Mouse (Mus musculus) kidney, adult 9 months (tissue): ENCODE data around the gene Bsdc1.

Experiments
- DNase-seq: peaks from one replicate; pipeline ENCODE4 v3.0.0; 2022

The Bsdc1 gene

DNA sequence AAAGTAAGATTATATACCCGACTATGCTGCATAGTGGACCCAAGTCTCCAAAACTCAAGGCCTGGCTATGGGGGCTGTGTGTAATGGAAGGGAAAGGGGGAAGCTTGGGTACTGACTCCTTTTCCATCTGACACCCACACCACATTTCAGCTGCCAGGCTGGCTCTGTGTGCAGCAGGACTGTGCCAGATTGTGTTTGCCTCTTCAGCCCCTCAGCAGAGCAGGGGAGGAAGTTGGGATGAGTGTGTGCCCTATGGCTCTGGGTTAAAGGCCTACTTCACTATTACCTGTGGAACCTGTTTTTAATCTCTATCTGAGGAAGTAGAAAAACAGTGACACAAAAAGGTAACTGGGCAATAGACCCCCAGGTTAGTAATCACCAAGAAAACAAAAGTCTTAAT lies 19.7 kb downstream of the Bsdc1 start:
- DNase-seq, result no peak

DNA sequence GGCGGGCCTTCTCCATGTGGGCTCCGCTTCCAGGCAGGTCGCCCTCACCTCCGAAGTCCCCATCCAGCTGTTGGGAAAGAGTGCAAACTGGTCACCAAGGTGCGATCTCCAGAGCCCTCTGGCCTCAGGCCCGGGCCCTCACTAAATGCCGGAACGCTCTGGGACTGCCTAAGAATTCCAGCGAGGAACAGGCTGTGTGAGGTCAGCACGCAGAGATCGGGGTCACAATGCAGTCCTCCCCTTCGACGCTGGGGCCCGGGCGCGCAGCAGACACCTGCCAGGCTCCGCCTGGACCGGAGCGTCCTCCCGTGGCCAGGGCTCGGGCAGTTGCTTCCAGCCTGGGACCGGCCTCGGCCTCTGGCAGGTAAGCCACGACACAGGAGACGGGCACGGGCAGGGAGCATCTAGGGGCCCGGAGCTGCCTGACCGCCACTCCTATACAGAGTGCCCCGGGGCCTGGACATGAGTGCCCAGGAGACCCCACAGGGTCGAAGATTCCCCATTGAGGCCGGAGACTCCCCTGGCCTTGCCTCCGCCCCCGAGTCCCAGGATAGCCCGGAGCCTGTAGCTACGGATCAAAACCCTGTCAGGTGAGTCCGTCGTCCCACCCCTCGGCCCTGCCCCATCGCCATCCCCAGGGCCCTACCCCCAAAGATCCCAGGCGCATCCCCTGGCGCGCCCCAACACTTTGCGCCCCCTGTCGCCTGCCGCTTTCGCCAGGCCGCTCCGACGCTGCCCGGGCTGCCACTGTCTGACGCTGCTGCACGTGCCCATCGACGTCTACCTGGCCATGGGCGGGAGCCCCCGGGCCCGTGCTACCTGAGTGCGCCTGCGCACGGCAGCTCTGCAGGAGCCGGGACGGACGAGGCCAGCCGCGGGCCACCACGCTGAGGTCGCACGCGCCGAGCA lies 29.8 kb downstream of the Bsdc1 start, which contains the start of the genes Tssk3 and Fam229a:
Tssk3 (minus strand) TSS at position 51 of the 909 bp plus-strand sequence.
Fam229a (plus strand) TSS at position 219 of the 909 bp plus-strand sequence.
- DNase-seq, result peak; percentile 40

DNA sequence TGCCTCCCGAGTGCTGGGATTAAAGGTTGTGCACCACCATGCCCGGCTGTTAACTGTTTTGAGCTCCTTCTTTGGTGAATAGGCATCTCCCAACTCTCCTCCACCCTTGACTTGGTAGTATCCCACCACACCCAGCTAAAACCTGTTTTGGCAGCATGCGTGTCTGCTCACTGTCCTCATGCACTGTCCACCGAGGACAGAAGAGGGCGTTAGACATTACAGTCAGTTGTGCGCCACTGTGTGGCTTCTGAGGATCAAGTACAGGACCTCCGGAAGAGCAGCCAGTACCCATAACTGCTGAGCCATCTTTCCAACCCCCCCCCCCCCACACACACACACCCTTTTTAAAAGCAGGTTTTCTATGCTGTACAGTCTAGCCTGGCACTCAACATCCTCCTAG lies 33.3 kb downstream of the Bsdc1 start:
- DNase-seq, result peak; percentile 43

DNA sequence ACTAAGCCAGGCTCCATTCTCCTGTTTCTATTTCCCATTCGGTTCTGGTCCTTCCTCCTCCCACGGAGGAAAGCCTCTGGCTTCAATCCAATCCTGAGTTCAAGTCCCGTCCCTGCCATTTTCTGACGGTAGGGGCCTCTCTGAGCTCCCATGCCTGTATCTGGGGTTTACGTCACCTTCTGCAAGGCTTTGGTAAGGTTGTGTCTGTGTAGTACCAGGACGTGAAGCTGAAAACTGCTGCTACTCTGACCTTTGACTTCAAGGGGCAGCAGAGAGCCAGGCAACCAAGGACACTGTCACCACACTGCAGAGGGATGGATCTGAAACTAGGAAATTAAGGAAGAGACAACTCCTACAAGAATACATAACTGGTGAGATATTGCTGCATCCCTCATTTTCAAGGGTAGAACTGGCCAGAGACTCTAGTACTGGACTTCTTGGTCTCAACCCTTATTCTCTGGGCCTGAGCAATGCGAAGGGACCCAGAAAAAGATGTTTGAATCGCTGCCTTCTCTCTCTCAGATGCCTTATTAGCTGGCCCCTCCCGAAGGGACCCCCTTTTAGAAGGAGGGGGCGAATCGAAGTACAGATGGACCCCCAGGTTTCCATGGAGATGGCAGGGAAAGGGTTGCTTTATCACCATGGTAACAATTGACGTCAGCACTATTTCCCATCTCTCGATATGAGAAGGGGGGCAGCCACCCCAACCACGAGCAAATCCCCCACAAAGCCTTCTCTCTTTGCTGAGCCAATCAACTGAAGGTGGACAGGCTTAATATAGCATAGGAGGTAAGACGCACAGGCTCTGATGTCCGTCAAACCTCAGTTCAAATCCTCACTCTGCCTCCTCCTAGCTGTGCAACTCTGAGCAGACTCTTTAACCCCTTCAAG lies 34.5 kb downstream of the Bsdc1 start:
- DNase-seq, result peak; percentile 41

DNA sequence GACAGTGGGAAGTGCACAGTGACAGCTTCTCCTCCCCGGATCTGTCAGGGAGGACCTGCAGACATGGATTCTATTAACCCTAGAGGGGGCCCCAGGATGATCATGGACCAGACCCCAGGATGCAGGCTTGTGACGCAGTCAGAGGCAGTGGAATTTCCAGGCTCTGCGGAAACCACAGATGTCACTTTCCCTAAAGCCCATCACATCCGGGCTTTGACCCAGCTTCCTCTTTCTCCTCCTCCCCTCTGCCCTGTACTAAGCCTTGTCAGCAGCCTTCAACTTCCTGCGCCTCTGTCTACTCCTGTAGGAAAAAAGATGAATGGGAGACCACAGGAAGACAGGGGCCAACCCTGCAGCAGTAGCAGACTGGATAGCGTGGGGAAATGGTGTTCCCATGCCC lies 35.2 kb downstream of the Bsdc1 start:
- DNase-seq, result peak; percentile 72

DNA sequence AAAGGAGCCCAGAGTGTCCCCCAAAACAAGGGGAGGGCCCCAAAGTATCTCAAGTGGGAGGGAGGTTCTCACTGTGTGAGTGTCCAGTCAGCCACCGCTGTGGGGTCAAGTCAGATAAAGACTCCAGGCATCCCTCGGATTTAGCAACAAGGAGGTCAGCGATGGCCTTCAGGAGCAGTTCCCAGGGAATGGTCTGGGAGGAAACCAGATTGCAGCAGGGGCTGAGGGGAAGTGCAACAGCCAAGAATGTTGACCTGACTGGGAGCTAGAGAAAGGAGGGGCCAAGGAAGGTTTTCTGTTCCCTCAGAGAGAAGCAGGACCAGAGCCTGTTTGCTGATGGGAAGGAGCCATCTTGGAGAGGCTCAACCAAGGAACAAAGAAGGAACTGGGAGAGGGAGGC lies 37.6 kb downstream of the Bsdc1 start:
- DNase-seq, result peak; percentile 45

DNA sequence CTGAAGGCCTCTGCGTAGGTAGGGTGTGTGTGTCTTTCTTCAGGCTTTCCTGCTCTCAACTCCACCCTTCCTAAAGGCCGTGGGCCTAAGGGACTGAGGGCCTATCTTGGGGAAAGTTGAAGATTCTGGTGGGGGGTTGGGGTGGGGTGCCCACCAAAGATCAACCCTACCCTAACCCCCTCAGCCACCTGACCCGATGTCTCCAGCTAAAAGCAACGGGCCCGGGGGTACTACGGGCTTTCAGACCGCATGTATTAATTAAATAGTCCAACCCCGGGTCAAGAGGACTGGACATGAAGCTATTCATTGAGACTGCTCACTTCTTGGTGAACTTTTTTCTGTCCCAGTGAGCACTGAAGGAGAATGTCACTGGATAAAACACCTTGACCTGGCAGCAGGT lies 38.6 kb downstream of the Bsdc1 start:
- DNase-seq, result no peak

DNA sequence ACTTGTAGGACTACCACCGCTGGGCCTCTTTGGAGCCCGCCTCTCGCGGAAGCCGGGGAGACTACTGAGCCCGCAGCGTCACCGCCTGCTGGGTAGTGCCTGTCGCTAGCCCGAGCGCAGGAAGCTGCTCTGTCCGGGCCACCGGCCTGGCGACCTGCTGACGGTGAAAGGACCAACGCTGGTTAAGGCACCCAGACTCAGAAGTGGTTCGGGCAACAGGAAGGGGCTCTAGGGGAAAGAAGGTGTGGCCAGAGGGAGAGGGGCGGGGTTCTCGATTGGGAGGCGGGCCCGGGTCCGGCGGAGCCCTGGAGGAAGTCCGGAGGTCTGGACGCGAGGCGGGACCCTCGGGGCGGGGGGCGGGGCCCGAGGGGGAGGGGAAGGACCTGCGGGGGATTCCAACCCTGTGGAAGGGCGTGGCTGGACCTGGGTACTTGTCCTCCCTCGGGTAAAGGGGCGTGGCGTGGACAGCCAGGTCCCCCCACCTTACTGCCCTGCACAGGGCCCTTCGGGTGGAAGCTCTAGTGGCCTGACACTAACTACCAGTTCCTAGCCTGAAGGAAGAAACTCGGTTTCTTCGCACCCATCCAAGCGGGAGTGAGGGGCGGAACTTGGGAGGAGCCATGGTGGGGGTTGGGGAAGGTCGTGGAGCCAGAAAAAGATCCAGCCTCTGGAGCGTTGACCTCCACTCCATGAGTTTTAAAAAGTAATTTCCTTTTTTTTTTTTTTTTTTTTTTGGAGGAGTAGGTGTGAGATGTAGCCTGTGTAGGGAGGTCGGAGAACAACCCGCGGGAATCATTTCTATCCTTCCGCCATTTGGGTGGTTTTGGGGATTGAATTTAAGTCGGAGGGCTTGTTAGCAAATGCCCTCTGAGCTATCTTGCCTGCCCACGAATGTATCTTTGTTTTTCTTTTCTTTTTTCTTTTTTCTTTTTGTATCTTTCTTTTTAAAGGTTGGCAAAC lies 39.5 kb downstream of the Bsdc1 start:
- DNase-seq, result peak; percentile 91

DNA sequence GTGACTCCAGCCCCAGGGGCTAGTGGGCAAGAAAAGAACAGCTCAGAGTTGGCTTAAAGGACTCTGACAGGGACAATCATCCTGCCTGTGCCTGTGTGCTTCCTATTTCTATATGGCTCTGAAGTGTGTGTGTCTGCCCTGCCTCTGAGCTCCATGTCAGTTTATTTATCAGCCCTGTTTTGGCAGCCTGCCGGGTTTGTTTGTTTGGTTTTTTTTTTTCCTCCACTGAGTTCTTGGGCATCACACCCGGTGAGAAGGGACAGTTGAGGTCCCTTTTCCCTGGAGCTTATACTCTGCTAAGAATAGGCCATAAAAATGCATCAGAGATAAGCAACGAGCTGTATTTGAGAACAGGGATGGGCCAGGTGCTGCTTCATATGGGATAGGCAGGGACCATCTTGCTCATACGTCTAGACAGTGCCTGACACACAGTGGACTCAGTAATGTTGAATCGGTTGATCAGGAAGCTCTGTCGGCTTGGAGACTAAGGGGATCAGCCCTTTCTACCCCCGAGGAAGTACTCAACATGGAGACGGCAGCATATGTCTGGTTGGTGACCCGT lies 41.0 kb downstream of the Bsdc1 start:
- DNase-seq, result no peak

DNA sequence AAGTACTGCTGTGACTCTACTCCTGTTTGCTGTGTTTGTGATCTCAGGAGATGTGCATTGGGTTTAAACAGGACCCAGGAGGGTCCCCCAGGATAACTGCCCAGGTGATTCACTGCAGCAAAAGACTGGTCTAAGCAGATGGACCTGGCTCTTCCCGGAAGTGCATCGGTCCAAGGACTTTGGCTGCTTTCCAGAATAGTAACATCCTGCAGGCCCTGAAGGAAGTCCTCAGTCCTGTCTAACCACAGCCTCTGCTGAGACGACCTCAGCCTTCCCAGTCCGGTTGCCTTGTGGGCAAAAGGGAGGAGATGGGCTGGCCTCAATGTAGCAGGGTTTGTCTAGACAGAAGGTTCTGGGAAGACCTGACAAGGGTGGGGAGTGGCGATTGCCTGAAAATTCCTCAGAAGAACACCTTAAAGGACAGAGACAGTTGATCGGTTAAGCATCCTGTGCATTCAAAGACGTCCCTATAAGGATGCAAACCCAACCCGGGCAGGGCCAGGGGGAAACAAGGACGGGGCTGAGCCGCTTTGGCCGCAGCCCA lies 41.6 kb downstream of the Bsdc1 start:
- DNase-seq, result peak; percentile 44

DNA sequence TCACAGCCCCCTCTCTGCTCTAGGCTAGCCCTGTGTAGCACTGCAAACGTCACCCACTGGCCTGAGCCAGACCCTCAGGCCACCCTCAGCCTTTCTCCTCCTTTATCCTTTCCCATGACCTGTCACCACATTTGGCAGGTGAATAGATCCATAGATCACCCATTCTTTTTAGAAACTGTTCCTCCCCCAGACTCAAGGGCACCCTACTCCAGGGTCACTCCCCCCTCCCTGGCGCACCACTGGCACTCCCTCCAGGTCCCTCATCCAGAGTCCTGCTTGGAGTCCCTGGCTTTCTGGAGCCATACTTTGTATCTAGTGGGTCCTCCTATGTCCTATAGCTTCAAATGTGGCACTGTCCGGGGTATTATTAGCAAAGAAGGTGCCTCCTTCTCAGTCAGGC lies 44.1 kb downstream of the Bsdc1 start:
- DNase-seq, result no peak

DNA sequence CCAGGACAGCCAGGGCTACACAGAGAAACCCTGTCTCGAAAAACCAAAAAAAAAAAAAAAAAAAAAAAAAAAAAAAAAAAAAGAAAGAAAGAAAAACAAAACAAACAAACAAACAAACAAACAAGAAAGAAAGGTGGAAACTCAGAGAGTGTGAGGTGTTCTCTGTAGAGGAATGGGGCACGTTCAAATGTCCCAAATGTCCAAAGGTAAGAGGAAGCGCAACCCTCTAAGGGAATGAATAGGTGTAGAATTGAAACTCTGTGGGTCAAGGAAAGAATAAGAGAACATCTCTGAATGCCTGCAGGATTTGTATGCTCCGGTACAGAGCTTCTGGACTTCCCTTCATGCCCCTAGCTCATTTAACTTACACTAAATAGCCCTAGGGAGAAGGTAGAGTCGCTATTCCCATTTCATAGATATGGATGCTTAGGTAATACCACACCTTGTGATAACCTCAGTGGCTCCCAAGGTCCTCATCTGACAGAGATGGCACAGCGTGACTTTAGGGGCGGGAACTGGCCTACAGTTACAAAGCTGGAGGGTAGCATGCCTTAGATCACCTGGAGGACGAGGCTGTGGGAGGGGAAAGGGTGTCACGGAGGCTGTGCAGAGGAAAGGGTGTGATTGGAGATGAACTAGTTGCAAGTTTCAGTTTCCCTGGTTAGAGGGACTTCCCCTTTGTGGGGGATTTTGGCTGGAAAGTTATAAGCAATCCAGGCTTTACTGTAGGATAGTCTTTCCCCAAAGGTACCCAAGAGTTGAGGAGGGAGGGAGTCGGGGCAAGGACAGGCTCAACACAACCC lies 46.3 kb downstream of the Bsdc1 start:
- DNase-seq, result no peak

DNA sequence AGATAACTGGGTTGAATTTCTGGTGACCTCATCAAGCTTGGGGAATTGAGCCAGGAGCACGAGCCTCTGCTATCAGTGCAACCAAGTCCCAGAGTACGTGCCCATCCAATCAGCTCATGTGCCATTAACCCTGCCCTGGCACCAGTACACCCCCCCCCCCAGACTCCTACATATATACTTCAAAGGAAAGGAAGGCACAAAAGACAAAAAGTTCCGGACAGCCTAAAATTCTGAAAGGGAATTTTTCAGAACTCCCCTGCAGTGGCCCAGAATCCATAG lies 46.8 kb downstream of the Bsdc1 start:
- DNase-seq, result no peak

DNA sequence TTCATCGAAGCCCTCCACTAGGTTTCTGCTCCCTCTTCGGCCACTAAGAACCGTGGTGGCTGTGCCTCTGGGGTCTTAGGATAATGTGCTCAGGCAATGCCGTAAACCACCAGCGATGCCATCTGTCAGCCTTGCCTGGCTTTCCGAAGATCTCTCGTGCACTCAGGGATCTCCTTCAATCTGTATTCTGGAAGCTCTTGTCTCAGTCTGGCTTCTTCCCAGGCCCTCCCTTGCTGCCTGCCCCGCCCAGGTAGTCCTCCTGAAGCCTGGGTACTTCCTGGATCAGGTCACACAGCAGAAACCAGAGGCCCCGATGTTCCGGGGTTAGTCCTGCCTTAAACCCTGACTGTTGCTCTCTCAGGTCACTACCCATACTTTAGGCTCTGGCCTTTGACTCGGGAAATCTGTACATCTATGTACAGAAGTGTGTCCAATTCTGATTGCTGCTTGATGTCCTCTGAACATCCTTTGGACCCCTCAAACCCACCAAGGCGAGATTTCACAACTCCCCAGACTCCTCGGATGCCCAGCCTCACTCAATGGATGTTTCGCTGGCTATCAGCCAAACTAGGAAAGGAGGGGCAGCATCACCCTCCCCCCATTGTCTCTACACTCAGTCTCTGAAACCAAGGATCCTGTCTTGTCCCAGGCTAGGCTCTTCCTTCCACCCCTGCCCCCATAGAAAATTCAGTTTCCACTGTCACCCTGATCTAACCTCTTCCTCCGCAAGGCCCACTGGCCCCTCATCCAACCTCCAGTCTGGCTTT lies 47.6 kb downstream of the Bsdc1 start:
- peak; percentile 23 for DNase-seq

DNA sequence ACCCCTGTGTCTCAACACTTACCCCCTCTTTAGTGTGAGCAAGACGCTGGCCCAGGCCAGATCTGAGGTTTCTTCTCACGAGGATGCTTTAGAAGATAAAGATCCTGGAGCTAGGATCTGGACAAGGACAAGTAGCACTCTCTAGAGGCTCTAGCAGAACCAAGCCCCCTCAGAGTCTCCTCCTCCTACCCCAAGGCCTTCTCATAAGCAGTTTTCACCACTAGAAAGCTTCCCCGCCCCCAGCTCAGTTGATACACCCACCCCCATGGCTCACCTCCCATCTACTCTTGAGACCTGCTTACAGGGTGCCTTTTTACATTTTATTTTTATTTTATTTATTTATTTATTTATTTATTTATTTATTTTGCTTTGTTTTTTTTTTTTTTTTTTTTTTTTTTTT lies 48.3 kb downstream of the Bsdc1 start:
- no peak for DNase-seq

DNA sequence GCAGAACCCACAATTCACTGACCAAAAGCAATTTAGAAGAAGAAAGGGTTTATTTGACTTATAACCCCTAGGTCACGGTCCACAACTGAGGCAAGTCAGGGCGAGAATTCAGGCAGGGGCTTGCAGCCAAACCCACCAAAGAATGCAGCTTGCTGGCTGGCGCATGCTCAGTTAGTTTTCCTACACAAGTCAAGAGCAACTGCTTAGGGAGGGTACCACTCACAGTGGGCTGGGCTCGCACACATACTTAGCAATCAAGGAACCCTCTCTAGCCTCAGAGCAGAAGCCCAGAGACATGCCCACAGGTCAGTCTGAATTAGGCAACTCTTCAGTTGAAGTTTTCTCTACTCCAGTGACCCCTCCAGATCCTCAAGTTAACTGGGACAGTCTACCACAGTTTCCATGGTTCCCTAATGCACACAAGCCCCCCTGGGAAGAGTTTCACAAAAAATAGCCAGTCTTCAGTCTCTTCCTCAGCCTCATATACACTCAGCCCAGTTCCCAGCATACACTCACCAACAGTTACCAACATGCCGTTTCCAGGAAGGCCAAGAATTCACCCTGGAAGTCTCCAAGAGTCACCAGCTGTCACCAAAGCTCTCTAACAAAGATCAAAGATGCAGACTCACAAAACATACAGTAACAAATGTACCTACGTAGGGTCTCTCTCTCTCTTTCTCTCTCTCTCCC lies 49.5 kb downstream of the Bsdc1 start:
- DNase-seq, result no peak

DNA sequence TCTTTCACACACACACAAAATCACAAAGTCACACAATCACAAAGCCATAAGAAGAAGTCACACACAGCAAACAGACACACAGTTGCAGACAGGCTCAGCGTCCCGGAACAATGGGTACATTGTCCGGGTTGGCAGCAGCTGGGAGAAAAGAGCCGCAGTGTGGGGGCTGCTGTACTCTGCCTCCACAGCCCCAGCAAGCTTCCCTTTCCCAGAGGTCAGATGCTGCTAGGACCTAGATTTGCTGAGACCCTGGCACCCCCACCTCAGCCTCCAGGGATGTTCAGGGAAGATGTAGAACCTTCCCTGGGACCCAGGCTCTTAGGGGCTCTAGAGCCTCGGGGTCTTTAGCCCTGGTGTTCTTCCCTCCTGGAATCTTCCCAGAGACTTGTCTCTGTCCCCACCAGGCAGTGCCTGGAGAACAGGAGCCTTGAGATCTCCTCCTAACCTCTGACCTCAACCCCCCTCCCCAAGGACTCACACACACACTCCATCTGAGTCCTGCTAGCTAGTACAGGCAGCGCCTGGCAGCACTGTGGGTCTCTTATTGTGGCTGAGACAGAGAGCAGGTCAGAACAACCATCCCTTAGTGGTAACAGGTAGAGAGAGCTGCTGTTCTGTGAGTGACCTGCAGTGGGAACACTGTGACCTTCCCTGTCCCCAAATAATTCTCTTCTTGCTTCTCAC lies 50.2 kb downstream of the Bsdc1 start:
- DNase-seq, result no peak

DNA sequence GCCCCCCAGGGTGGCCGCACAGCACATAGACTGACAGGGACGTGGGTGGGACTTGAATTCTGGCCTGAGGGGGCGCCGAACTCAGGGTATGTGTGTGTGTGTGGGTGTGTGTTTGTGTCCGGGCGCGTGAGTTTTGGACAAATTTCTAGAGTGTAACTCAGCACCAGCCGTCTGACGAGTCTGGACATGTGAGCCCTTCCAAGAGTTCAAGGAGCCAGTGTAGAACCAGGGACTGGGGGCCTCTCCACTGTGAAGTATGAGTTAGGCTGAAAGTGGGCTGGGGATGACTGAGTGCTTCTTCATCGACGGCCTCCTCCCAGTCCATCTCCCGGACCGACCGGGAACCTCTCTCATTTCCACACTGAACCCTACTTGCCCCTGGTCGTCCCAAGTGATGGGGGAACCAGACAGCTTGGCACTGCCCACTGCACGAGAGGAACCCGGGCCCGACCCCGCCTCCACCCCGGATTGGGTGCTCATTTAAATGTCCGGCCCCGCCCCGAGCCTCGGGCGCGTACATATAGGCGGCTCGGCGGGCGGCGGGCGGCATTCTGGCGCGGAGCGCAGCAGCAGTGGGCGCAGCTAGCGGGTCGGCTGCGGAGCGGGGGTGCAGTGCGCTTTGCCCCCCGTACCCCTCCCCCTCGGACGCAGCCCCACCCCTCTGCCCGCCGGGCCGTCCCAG lies 51.8 kb downstream of the Bsdc1 start, which contains the start of gene Marcksl1:
Marcksl1 (plus strand) TSS at position 496 of the 682 bp plus-strand sequence.
- peak; percentile 78 for DNase-seq
